Mouse (Mus musculus) erythroblast, adult 5-6 weeks (primary cell): Measurements from ENCODE around the gene Rnf123. TPM values are rescaled to one million over a fixed set of nuclear protein-coding genes. Genes with fewer than 3 reads are reported as not detected.

Experiments
- ATAC-seq: replicated peaks from 2 replicates; pipeline ENCODE4 v1.8.0; 2016; ENCODE audit warnings: moderate number of reproducible peaks, mild to moderate bottlenecking, moderate TSS enrichment, inconsistent platforms; ENCODE audit not compliant: poor library complexity, low FRiP score, severe bottlenecking
- total RNA-seq, 2 experiments: library from RNA; stranded (forward) in 1 of 2; stranded (reverse) in 1 of 2; fragments of 150-400 nt in 1 of 2; fragments of 200-764, 138-1000 nt in 1 of 2; gene quantifications; 2 replicates each; pipeline versions ENCODE4 v1.2.3 to v1.2.4; 2015 to 2017; ENCODE audit warnings: low replicate concordance in 2 of 2

Rnf123 gene
- total RNA-seq (2015; ENCODE audit: low replicate concordance) (734 and 842 TPM in 2 replicates), total RNA-seq (2017; ENCODE audit: low replicate concordance) (498 and 626 TPM in 2 replicates)

DNA sequence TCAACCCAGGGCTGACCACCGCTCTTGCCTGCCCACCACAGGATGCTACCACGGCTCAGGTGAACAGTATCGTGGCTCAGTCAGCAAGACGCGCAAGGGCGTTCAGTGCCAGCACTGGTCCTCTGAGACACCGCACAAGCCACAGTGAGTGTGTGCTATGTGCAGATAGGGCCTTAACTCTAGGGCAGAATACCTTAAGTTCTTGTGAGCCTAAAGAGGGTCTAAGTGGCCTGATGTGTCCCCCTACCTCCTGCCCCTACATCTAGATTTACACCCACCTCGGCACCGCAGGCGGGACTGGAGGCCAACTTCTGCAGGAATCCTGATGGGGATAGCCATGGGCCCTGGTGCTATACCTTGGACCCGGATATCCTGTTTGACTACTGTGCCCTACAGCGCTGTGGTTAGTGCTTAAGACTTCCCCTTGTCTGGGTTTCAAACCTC is at the start of gene Rnf123:
TSS of gene Rnf123 (minus strand) at position 359 of the 444 bp plus-strand sequence.
- peak; percentile 33 for ATAC-seq

DNA sequence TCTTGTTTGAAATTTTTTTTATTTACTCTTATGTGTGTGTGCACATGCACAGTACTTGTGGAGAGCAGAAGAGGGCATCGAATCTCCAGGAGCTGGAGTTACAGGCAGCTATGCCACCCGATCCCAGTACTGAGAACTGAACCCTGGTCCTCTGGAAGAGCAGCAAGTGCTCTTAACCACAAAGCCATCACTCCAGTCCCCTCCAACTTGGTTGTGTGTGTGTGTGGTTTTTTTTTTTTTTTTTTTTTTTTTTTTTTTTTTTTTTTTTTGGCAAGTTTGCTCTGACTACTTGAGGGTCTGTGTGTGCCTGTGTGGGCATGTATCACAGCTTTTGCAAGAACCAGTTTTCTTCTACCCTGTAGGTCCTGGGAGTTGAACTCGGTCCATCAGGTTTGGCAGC is 49.2 kb upstream of the Rnf123 start:
- ATAC-seq: no peak

DNA sequence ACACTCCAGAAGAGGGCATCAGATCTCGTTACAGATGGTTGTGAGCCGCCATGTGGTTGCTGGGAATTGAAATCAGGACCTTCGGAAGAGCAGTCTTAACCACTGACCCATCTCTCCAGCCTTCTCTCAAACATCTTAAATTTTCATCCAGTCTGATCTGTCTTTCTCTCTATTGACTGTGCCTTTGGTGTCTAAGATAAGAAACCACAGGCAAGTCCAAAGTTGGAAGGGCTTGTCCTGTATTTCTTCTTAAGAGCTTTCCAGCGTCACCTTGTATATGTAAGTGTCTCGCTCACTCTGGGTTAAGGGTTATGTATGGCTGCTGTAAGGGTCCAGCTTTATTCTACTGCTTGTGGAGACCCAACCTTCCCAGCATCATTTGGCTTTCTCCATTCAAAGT is 48.4 kb upstream of the Rnf123 start:
- ATAC-seq: no peak

DNA sequence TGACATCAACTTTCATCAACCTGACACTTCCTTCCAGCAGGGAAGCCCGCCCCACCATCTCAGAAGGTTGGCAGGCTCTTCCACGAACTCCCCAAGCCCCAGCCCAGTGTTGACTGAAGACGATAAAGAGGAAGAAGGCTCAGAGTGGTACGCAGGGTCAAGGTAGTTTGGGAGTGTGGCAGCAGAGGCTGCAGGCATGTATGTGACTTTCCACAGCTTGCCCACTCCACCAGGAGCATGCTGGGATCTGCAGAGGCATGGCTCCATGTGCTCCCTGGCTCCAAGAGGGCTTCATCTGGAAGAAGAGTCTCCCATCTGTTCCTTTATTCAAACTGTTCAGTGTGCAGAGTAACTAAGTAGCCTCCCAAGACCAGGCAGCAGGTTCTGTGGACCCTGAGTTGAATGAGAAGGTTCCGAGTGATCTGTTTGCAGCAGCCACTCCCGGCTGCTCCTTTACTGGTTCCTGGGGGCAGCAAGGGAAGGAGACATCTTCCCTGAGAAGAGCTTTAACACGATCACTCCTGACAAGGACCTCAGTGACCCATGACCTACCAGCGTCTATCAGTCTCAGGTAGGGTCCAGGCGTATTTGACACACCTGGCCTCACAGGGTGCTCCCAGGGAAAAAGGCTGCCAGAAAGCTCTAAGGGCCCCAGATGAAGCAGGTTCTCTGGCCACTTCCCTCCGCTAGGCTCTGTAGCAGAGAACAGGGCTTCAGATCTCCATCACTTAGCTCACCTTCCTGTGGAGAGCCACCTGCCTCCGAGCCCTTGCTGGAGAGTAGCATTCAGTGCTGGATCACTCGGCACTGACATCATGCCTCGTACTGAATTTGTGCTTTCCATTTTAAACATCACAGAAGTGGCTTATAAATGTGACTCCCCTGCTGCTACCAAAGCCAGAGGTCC is 46.1 kb upstream of the Rnf123 start:
- no peak for ATAC-seq

DNA sequence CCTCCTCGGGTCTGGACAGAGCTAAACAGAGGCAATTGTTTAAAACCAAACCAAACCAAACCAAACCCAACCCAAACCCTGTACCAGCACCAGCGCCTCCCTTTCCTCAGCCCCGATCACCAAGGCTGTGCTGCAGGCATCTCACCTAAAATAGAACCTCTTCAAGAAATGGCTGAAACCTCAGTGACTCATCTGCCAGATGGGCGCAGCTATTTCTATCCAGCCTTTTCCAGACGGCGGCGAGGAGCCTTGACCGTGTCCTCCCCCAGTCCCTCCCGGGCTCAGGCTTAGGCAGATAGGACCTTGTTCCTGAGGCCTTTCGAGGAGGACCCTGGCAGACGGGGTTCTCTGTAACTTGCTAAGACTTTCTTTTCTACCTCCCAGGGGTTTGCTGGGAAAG is 45.1 kb upstream of the Rnf123 start:
- no peak for ATAC-seq

DNA sequence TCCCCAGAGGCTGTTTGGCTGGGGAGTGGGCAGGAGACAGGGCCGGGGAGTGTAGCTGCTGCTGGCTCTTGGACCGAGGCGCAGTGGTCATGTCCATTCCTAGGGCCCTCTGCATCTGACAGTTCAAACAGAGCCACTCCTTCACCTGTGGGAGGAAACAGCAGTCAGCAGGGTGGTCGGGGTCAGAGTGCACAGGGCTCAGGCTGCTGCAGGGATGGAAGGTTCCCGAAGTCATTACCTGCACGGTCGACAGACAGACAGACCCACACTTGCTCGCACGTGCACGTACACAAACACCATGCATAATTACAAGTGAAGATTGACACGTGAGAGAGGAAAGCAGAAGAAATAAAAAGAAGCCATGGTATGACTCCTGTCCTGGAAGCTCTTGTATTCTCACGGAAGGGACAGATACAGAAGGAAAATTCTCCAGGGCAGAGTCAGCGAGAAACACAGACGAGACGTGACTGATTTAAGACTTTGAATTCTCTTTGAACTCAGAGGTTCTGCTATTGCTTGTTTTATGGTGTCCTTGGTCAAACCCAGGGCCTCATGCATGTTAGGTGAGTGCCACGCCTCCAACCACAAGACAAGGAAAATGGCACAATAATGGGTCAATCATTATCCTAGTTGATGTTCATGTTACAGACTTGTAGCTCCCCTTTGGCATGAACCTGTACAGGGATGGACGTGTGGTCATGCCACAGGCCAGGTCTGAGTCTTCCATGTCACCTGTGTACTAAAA is 43.5 kb upstream of the Rnf123 start:
- ATAC-seq: no peak

DNA sequence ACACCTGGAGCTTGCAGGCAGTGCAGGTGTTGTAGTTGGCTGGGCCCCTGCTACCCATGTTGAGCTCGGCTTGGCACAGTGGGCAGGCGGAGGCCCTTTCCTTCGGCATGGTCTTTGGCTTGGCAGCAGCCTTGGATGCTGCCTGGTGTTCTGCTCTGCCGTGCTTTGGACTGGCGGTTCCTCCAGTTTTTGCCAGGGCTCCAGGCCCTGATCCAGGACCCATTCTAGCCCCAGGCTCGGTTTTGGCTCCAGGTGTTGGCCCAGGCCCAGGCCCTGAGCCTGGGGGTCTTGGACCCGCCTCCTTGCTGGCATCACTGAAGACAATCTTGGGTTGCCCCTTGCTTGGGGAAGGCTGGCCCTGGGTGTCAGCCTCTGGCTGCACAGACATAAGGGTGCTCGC is 42.6 kb upstream of the Rnf123 start:
- no peak for ATAC-seq

DNA sequence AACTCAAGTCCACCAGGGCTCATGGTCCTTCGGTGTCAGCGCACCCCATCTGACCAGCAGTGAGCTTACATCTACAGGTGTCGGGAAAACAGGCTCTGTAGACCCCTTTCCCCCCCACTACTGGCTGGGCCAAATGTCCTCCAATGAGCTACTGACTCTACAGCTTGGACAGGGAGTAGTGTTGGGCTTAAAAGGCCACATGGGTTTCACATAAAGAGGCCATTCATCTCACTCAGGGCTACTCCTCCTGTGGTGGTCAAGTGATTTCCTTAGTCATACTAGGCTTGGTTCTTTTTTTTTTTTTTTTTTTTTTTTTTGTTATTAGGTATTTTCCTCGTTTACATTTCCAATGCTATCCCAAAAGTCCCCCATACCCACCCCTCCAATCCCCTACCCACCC is 40.8 kb upstream of the Rnf123 start:
- ATAC-seq: no peak

DNA sequence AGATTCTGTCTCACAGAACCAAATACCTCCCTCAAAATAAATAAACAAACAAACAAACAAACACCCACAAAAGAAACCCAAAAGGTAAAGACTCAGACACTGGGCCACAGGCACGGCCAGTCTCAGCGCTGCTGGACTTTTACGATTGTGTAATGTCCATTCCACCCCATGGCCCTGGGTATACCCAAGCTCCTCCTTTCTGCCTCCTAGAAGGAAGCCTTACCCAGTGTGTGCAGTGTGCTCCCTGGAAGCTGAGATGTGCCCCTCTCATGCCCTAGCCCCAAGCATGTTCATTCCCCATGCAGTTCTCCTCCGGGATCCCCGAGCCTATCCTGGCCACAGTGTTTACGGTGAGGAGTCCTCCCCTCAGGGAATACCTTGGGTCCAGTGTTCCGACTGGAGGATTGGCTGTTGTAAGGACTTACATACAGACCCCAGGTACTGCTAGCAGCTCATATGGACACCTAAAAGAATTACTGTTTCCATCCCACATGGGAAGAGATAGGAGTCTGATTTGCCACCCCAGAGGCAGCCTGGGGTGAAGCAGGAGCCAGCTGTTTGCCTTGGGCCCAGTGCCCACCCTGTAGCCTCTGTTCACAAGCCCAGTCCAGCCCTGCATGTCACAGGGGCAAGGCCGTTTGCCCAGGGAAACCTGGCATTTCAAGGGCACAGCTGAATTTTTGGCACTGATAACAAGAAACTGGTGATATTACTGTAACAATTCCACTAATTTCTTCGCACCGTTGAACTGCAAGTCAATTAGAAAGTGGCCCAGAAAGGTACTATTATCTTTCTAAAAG is 38.2 kb upstream of the Rnf123 start:
- no peak for ATAC-seq

DNA sequence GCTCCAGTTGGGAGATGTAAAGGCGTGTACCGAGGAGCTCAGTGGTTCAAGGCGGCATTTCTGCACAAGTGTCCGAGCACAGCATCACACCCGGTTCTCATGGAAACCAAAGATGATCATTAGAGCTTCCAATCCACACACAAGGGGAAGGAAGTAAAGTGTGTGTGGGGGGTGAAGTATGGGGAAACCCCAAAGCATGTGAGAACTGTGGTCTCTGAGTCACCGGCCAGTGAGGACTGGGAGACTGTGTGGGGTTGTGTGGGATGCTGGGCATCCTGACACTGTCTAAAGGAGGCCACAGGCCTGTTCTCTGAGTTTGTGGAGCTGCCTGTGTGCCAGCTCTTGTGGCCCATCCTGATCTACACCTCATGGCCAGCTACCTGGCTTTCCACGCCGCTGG is 37.5 kb upstream of the Rnf123 start:
- no peak for ATAC-seq

DNA sequence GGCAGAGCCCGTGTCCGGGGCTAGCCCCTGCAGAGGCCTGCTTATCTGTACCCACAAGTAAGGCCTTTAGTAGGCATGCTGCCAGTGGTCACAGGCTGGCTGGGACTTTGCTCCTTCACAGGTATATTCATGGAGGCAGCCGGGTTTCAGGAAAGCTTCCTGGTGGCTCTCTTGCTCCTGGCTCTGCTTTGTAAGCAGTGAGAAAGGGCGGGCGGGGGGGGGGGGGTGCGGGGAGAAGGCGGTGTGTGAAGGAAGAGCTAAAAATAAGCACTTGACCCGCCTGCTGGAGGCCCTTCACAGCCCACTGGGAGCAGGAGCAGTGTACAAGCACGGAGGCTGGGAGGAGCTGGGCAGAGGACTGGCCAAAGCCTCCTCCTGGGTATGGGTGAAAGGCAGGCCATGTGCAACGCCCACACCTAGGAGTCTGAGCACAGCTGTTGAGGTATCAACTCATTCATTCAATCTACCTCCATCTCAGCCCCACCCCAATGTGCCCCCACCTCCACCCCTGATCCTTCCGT is 36.8 kb upstream of the Rnf123 start:
- ATAC-seq: no peak

DNA sequence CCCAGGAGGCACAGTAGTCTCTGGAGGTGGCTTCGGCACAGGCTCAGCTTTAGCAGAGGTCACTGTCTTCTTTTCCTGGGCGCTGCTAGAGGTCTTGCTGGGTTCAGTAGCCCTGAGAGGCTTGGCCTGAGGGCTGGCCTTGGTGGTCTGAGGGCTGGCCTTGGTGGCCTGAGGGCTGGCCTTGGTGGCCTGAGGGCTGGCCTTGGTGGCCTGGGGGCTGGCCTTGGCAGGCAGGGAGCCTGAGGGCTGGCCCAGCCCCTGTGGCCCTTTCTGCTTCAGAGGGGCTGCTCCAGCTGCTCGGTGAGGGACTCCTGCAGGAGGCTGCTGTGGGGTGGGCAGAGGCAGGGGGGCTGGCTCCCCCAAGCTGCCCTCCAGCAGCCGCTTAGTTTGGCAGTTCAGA is 34.0 kb upstream of the Rnf123 start:
- ATAC-seq: no peak

DNA sequence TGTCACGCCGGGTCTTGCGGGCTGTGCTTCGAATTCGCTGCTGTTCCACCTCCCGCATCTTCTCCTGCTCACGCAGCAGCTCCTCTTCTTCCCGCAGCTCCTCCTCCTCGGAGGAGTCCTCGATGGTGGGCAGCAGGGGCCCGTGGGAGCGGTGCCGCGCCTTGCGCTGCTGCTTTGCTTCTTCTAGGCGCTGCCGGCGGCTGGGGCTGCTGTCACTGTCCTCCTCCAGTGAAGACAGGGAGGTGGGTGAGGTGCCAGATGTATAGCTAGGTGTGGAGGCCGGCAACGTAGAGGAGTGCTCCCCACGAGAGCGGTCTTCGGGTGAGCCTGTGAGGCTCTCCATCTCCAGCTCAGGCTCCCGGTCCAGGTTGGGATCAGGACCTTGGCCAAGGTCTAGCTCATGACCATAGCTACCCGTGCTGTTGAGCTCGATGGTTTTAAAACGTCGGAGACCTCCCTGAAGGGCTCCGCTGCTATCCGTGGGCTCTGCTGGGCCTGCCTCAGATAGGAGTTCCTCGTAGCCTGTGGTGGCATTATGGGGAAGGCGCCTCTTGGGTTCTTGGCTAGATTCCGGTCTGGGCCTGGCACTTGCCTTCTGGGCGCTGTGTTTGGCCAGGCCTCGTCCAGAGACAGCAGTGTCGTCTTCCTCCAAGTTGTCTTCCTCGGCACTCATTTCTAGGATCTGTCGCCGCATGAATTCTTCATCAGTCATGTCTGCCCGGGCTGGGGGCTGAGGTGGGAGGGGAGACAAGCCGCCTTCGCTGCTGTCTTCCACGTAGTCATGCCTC is 32.3 kb upstream of the Rnf123 start:
- no peak for ATAC-seq

DNA sequence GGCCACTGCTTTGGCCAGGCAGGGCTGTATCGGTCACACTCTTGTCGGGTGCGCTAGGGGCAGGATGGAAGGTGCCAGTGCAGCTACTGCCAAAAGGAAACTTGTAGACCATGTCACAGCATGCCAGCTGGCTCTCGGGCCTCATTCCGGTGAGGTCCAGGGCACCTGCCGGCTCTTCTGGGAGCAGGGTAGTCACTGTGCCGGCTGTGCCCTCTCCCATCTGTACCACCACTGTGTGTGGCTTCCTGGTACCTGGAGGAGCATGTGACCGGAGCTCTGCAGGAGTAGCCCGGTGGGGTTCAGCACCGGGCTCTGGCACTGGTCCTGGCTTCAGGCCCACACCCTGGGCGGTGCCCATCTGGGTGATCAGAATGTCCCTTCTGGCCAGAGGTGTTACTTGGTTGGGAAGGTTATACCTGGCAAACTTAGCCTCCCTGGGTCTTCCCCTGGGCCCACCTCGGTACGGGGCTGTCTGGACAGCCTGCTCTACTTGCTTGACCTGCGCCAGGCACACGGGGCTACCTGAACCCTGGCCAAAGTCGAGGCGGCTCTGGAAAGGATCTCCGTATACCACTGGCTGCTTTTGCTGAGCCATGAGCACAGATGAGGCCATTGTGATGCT is 29.7 kb upstream of the Rnf123 start:
- no peak for ATAC-seq

DNA sequence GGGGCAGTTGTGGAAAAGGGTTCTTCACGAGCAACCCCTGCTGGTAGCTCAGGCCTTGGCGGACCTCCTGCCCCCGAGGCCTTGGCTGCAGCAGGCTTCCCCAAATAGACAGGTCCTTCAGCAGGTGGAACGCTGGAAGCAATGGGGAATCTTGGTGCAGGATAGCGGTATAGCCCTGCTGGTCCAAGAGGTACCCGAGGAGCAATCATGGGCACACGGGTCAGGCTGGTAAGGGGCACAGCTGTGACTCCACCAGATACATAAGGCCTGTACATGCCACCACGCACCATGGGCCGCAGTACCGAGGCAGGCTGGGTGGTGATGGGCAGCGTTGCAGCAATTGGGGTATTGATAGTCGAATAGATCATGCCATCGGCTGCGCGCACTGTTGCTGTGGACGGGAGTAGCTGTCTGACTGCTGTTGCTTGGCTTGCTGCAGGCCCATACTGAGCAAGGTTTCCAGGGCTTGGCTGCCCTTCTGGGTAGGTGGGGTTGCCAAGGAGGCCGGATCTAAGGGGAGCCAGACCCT is 28.5 kb upstream of the Rnf123 start:
- ATAC-seq: no peak

DNA sequence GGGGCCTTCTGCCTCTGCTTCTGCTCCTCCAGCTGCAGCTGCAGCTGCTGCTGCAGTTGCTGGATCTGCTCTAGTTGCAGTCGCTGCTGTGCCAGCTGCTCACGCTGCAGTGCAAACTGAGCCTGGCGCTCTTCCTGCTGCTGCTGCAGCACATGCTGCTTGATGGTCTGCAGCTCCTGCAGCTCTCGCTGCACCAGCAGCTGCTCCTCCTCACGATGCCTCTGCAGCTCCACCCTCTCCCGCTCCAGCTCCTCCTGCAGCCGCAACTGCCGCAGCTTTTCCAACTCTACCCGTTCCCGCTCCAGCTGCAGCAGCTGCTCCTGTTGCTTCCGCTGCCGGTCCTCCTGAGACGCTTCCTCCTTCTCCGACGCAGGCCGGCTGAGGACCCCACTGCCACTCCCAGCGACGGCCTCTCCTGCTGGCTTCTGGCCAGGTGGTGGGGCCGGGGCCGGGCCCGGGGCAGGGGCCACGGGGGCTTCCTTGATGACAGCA is 28.0 kb upstream of the Rnf123 start:
- ATAC-seq: no peak

DNA sequence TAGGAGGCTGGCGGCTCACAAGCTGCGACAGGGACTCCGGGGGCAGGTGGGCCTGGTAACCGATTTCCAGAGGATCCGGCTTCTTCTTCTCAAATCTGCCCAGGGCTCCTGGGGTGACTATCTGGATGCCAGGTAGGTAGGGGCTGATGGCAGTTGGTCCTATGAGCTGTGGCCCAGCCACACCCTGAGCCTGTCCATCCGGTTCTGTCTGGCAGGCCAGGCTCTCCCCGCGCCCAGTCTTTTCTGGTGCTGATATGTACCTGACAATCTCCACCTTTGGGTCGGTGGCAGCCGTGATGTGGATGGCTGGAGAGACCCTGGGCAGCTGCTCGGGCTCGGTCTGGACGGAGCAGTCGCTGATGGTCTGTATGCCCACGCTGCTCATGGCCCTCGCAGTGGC is 27.0 kb upstream of the Rnf123 start:
- no peak for ATAC-seq

DNA sequence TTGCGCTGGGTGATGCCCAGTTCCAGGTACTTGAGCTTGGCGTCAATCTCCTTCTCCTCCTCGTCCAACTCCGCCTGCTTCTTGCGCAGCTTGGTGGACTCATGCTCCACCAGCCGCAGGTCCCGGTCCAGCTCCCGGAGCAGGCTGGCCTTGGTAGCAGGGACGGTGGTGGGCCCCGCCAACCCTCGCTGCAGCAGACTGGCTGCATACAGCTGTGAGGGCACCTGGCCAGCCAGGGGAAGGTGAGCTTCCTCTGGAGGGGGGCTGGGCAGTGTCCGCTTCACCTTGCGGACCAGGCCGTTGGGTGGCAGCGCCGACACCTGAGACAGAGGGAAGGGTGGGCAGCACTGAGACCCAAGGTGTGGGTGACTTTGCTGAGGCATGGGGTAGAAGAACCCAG is 24.7 kb upstream of the Rnf123 start:
- no peak for ATAC-seq
